Mouse (Mus musculus) neutrophil, adult 5-6 weeks (primary cell): ENCODE results near the gene Gpr157. TPM values are rescaled to one million over a fixed set of nuclear protein-coding genes. Genes with fewer than 3 reads are reported as not detected.
A peak's percentile ranks its signal among the peaks of the same experiment; 100 is the strongest.
"Not testable (repeated sequence)": the region's sequence is repeated elsewhere in the genome, so short reads cannot be mapped to it uniquely, and the experiment has no call there.

ENCODE experiments used
- ATAC-seq: fragments of 151-379, 151-347 bp; 2 replicates; pipeline ENCODE4 v1.8.0; 2017; ENCODE audit warnings: mild to moderate bottlenecking, moderate TSS enrichment; ENCODE audit not compliant: insufficient number of reproducible peaks, poor library complexity, low FRiP score, severe bottlenecking; ENCODE audit errors: extremely low read depth
- total RNA-seq: library from RNA; stranded (forward); fragments of 200-1000 nt; gene quantifications from 2 replicates; pipeline ENCODE4 v1.2.3, GENCODE M21; 2017

The Gpr157 gene
- total RNA-seq, result 0.47 and 0.61 TPM in 2 replicates

DNA sequence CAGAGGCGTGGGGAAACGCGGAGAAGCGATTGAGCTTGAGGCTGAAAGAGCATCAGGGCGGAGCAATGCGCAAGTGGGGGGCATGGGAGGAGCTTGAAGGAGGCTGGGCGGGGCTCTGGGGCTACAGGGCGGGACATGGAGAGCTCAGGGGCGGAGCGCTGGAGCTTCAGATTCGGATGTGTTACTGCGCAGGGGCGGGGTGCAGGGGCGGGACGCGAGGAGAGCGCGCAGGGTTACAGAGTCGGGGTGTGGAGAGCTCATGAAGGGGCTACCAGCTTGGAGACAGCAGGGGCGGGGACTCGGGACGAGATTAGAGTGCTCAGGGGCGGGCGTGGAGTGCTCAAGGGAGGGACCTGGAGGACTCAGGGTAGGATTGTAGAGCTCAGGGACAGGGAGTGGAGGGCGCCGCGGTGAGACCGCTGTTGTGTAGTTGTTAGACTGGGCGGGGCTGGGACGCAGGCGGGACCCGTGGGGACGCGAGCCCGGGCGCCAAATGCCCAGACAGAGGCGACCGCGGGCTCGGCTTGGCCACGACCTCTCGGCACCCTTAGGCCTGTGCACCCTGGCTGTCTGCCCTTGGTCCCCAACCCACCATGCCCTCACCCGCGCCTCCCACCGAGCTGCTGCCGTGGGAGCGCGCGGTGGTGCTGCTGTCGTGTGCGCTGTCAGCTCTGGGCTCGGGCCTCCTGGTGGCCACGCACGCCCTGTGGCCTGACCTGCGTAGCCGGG lies at the start of gene Gpr157:
Gene Gpr157, plus strand, starts transcription at position 205 of the 729 bp plus-strand sequence.
- peak; percentile 88 for ATAC-seq

DNA sequence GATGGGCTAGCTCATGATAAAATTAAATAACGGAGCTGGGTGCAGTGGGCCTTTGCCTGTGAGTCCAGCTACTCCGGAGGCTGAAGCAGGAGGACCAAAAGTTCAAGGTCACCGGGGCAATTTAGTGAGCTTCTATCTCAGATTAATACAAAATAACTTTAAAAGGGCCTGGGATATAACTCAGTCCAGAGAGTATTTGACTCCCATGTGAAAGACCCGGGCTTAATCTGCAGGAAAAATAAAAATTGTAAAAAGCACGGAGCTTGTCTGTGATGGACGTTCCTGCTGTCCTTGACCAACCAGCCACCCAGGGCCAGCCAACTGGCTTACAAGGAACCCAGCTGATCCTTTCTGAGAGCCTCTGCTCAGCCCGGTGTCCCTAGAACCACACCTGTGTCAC lies 48.6 kb upstream of the Gpr157 start:
- no peak for ATAC-seq

DNA sequence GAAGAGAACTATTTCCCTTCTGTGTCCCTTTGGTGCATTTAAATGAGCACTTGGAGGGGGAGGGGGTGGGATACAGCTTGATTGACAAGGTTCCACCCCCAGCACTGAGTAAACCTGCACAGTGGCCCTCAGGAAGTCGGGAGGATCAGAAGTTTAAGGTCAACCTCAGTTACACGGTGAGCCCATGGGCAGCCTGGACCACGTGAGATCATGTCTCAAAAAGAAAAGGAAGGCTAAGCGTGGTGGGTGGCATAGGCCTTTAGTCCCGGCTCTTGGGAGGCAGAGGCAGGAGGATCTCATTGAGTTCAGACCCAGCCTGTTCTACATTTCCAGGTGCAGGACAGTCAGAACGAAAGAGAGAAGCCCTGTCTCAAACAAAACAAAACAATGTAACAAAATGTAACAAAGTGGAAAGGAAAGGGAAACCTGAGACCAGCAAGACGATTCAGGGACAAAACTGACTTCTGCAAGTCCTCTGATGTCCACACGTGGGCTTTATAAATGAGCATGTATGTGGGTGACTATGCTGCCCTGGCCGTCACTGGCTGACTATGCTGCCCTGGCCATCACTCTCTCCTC lies 47.1 kb upstream of the Gpr157 start:
- ATAC-seq, result no peak

DNA sequence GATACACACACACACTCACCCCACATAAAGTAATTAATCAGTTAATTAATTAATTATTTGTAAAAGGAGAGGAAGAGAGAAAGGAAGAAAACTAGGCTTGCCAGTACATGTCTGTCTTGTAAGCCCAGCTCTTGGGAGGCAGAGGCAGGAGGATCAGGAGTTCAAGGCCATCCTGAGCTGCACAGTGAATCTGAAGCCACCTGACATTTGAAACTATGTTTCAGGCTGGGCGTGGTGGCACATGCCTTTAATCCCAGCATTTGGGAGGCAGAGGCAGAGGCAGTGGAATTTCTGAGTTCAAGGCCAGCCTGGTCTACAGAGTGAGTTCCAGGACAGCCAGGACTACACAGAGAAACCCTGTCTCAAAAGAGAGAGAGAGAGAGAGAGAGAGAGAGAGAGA lies 46.3 kb upstream of the Gpr157 start:
- not testable (repeated sequence) for ATAC-seq

DNA sequence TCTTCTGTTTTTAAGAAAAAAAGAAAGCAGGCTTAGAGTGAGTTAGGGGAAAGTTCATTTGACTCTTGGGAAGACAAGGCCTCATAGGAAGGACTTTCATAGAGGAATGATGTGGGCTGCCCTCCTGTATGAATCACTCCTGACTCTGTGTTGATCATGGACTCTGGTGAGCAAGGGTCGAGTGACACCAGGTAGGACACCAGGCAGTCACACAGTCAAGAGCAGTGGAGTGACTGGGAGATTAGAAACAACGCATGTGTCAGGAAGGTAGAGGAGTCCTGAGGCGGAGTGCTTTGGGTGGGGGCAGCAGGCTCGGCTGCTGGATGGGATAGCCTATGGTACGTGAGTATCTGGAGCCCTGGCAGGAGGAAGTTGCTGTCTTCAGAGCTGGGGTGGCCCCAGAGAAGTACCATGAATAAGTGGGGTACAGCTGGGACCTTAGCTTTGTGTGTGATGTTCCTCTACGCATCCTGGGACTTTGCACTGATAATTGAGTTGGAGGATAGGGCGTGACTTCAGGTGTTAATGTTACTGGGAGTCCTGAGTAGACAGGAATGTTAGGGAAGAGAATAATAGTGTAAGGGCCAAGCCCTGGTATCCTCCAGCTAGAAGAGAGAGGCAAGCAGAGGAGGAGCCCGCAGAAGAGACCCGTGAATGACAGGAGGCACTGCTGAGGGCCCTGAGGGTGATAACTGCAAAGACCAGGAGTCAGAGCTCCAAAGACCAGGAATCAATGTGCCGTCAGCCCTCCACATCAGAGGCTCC lies 45.6 kb upstream of the Gpr157 start:
- no peak for ATAC-seq

DNA sequence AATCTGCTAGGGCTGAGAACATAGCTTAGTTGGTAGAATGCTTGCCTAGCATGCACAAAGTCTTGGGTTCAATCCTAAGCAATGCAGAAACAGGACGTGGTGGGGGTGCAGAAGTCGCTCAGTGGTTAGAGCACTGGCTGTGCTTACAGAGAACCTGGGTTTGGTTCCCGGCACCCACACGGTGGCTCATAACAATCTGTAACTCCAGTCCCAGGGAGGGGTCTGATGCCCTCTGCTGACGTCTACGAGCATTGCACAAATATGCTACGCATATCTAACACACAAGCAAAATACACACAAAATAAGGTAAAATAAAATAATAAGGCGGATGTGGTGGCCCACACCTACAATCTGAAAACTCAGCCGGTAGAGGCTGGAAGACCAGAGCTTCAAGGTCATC lies 43.6 kb upstream of the Gpr157 start:
- no peak for ATAC-seq

DNA sequence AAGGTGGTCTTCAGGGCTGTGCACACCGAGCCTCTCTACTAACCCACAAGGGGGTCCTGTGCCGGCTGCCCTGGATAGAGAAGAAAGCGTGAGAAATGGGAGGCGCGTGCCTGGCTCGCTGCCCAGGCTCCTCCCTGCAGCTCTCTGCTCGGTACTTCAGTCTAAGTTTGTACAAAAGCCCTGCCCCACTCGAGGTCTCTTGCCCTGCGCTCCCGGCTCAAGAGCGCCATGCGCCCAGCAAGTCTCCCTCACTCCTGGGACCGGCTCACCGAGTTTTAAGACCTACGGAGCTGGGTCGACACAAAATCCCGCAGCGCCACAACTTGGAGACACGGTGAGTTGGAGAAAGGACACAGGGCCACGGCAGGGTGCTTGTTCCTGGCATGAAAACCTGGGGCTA lies 39.1 kb upstream of the Gpr157 start:
- ATAC-seq, result peak; percentile 20; the same call in 1 of the 2 replicates

DNA sequence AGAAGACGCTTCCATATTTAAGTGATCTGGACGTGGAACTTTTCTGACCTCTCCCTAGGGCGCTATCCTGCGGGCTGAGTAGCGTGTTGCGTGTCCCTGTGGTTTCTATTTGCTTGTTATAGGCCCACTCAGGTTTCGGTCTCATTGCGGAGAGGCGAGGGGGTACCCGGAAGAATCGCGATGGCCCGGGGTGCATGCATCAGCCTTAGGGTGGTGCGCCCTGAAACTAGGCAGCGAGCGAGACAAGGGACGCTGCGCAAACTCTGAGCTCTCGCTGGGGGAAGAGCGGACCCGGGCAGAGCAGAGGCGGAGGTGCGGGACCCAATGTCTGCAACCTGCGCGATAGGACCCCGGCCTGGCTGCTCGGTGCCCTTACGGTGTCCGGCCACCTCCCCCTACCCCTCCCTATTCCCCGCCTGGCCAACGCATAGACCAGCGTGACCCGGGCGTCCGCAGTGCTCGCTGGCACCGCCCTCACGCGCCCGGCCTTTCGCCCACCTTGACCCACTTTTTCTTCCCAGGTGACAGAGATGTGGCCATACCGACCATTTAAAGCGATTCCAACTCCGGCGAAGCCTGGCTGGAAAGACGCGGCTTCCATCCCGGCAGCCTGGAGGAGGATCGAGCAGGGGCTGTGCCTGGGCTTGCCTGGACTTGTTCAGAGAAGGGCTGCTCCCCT lies 38.5 kb upstream of the Gpr157 start:
- ATAC-seq, result peak; percentile 14; the same call in 1 of the 2 replicates

DNA sequence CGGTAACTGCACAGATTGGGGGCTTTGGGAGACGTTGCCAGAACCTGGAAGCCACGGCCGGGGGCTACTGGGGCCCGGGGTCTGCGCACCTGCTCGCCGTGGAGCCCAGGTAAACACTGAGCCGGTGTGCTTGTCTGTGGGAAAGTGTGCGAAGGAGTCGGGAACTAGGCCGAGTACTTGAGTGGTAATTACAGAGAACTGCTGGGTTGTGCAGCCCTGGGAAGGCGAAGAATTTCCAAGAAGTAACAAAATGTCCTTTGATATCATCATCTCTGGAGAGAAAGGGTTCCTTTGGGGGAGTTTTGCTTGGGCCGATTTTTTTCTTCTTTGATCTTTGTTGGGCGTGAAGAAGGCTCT lies 38.0 kb upstream of the Gpr157 start:
- ATAC-seq, result no peak

DNA sequence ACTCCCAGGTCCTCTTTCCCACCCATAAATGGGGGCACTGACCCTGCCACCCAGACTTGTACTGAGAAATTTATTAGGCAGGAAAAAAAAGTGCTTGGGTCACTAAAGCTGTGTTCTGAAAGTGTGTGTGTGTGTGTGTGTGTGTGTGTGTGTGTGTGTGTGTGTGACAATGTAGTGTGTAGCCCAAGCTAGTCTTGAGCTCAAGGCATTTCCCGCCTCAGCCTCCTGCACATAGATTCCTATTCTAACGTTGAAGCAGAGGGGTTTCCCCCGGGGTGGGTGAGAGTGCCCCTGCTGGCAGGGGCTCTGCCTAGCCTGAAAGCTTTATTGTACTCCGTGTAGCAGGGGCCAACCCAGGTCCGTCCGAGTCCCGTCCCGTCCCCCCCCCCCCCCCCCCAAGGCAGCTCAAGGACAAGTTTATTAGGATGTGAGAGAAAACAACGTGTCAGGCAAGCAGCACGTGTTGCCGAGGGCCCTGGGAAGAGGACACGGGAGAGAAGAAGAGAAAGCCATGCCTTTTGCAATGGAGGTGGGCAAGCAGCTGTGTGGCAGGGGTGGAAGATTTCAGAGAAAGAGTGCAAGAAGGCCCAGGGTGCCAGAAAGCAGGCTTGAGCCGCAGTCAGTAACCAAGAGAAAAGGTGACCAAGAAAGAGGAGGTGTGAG lies 37.5 kb upstream of the Gpr157 start:
- ATAC-seq, result no peak

DNA sequence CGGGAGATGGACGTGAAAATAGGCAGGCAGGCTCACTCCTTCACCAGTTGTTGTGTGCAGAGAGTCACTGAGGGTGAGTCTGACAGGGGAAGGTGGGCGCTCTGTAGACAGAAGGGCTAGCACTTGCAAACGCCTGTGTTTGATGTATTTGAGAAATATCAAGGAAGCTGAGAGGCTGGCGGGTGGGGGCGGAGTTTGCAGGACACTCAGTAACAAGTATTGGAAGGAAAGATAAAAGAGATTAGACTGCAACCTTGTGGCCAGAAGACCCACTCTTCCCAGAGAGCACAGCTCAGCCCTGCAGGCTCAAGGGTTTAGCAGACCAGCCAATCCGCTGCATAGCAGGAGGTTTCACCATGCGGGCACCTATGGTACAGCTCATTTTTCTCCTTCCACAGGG lies 35.7 kb upstream of the Gpr157 start:
- ATAC-seq, result no peak

DNA sequence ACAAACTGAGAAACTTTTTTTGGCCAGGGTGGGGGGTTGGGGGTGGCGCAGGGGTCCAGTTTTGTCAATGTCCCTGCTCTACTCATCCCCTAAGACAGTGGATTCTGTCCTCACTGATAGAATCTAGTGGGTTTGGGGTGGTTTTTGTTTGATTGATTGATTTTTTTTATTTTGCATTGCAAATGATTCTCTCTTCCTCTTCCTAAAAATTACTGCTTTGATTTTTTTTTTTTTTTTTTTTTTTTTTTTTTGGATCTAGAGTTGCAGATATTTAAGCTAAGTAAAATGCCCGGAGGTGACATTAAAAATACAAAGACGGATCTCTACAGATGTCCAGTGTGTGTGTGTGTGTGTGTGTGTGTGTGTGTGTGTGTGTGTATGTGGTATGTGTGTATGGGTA lies 34.8 kb upstream of the Gpr157 start:
- ATAC-seq, result no peak

DNA sequence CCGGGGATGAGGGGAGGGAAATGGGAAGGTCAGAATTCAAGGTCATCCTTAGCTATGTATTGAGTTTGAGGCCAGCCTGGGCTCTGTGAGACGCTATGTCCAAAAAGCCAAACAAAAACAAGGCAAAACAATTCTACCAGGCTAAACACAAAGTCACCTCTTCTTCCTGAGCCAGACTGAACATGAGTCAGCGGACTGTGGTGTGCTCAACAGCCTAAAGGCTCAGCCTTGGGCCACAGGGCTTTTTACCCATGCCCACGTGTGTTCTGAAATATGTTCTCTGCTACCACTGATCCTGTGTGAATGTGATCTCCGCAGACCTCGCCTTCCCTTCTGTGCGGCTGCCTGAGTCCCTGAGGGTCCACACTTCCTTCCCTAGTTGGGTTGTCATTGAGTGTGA lies 31.0 kb upstream of the Gpr157 start:
- ATAC-seq, result no peak

DNA sequence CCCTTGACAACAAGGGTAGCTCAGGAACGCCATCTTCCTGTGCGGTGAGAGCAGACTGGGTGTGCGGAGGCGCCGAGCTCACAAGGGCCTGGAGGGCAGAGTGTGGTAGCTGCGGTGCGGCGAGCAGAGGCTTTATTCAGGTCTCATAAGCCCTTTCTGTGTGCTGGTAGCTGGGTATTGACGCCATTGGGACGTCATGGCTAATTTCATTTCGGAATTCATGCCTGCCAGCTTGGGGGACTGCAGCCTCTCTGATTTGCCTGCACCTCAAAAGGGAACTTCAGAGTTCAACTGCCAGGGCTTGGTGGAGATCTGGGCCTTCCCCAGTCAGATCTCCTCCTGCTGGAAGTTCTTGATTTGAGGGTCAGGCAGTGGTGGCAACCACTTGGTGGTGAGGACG lies 29.4 kb upstream of the Gpr157 start:
- no peak for ATAC-seq

DNA sequence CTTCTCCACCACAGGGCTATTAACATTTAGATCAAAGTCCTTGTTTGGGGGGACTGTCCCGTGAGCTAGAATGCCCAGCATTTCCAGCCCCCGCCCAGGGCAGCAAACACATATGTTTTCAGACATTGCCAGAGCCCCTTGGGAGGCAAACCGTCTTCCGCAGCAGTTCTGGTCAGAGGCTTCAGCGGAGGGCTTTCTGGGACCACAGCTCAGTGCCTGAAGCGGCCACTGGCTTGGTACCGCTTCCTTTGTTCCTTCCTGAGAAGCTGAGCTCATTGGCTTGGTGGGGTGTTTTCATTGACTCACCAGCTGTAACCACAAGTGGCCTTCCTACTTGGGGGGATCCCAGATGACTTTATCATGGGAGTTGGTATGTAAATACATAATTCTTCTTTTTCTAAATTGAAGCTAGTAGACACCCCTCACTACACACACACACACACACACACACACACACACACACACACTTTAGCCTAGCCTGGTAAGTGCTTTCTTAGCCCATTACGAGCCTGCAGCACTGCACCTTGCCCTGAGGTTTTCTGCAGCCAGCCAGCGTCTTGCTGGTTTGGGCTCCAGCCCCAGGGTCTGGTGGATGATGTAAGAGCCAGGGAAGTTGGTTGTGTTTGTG lies 27.2 kb upstream of the Gpr157 start:
- ATAC-seq, result peak; percentile 34

DNA sequence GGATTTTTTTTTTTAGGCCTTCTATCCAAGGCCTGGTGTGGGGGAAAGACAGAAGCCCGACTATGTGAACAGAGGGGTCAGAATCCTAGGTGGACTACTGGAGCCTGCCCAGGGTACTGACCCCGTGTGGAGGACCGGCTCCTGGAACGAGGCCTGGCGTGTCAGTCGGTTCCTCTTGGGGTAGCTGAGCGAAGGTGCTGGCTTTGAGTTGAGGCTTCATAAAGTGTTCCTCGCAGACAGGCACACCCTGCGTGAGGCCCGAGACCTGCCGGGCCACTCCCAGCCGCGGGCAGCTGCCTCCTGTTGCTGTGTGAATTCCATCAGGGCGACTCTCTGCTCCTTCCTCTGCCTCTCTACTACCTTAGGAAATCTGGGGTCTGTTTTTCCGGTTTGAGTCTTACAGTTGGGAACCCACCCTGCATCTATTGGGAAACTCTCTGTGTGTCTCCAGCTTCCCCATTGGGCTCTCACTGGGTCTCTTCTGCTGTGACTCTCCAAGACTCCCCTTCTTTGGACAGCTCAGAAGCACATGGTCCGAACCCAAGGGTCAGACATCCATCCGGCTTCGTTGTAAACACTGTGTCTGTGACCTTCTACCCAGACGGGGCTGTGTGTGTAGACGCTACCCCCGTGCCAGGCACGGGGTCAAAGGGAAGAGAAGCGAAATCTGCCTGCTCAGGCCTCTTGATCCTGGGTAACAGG lies 26.5 kb upstream of the Gpr157 start:
- 0 out of 2 replicates have a peak, but pooled peaks have one; percentile 23 for ATAC-seq

DNA sequence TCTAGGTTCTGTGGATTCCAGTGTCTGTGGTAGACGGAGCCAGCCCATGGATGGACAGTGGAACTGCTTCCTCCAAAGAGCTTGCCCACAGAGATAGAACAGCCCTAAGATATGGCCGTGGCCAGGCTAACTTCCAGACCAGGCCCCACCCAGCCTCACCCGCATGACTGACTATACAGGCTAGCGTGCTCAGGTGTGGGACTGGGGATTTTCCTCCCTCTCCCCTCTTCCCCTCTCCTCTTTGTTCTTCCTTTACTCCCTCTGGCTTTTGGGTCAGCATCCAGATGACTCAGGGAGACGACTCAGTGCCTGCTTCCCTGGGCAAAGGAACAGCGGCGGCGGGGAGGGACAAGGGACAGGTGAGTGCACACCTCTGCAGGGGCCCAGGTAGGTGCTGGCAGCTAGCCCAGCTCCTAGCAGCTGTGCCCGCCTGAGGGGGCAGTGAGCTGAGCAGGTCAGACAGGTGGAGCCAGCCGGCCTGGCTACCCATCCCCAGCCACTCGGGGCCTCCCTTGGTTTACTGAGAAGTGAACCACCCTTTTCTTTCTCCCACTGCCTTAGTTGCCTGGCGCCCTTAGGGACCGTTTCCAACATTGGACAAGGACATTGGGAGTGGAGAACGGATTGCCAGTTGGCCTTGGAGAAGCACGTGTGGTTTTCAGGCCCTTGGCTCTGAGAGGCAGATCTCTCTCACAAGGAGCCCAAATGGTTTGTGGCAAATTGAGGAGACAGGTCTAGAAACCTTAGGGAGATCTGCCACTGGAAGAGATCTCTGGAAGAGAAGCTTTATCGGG lies 25.5 kb upstream of the Gpr157 start:
- ATAC-seq, result no peak
